Mouse (Mus musculus) midbrain, embryonic 15.5 days (tissue): ENCODE results near the gene Cdh4. TPM values are rescaled to one million over a fixed set of nuclear protein-coding genes. Genes with fewer than 3 reads are reported as not detected.

Experiments used
- ATAC-seq: fragments of 200-750 bp; cut with Nextera tagmentation; replicated peaks from 2 replicates; pipeline ENCODE4 v1.8.0; 2017; ENCODE audit warnings: moderate TSS enrichment
- H3K27ac ChIP-seq: fragments of 300-500 bp; sonication (generic); 2 replicates; pipeline ENCODE4 v1.5.1; 2015; ENCODE audit warnings: mild to moderate bottlenecking, inconsistent platforms
- H3K27me3 ChIP-seq: fragments of 300-500 bp; sonication (generic); replicated peaks from 2 replicates; pipeline ENCODE4 v1.6.1; 2015; ENCODE audit warnings: inconsistent platforms
- H3K36me3 ChIP-seq: fragments of 300-500 bp; sonication (generic); replicated peaks from 2 replicates; pipeline ENCODE4 v1.6.1; 2015; ENCODE audit warnings: inconsistent platforms
- H3K4me1 ChIP-seq: fragments of 300-500 bp; sonication (generic); 2 replicates; pipeline ENCODE4 v1.6.1; 2015; ENCODE audit warnings: inconsistent platforms
- H3K4me2 ChIP-seq: fragments of 300-500 bp; sonication (generic); 2 replicates; pipeline ENCODE4 v1.6.1; 2015; ENCODE audit warnings: inconsistent platforms, mild to moderate bottlenecking, moderate library complexity
- H3K4me3 ChIP-seq: fragments of 300-500 bp; sonication (generic); 2 replicates; pipeline ENCODE4 v1.5.1; 2015; ENCODE audit warnings: mild to moderate bottlenecking, inconsistent platforms
- H3K9ac ChIP-seq: fragments of 300-500 bp; sonication (generic); 2 replicates; pipeline ENCODE4 v1.6.1; 2015; ENCODE audit warnings: mild to moderate bottlenecking, inconsistent platforms
- H3K9me3 ChIP-seq: fragments of 300-500 bp; sonication (generic); 2 replicates; pipeline ENCODE4 v1.6.1; 2016; ENCODE audit warnings: inconsistent platforms
- WGBS: fragments of 180-500 bp; shearing (Covaris S2); methylation state at CpG from one replicate; pipeline ENCODE4 v1.1.7; 2015; ENCODE audit warnings: mixed read lengths; 5-methylcytosine and 5-hydroxymethylcytosine counted together
- polyA plus RNA-seq: library from polyadenylated mRNA; unstranded; fragments of >200 nt; fragmentation: Nextera tagmentation; extraction: Ambion mirVana; gene quantifications from 2 replicates; pipeline ENCODE4 v1.2.1, GENCODE M21; 2015

The Cdh4 gene
- polyA plus RNA-seq, 1 experiment from 2014 or later, result 63.9 TPM

- H3K9ac ChIP-seq, result no peak overlapping the region
- no peaks in the 10 kb centered on the region for H3K36me3 ChIP-seq
- H3K9me3 ChIP-seq, result no peaks in the 10 kb centered on the region
- H3K27me3 ChIP-seq, result no peaks in the 10 kb centered on the region
- ATAC-seq, result no peak
- H3K4me1 ChIP-seq, result peaks cover under 1% of the 10 kb centered on the region
- no peak overlapping the region for H3K4me2 ChIP-seq
- no peak overlapping the region for H3K27ac ChIP-seq
- H3K4me3 ChIP-seq, result no peak overlapping the region
- 28% methylated on average over 6 of the region's 6 CpGs for WGBS
Measured at GRCm38 (mm10) chr2:179829972-179830371, 387.7 kb downstream of the Cdh4 start.

- no peak for ATAC-seq
- Histone ChIP-seq H3K4me1 (peaks cover 14% of the 10 kb centered on the region), H3K27me3 (no peaks in the 10 kb centered on the region), H3K4me3 (no peak overlapping the region), H3K36me3 (no peaks in the 10 kb centered on the region), H3K9ac (no peak overlapping the region), H3K9me3 (no peaks in the 10 kb centered on the region), H3K27ac (no peak overlapping the region), H3K4me2 (no peak overlapping the region)
- 68% methylated on average over 9 of the region's 9 CpGs for WGBS
Measured at GRCm38 (mm10) chr2:179834892-179835291, 392.7 kb downstream of the Cdh4 start.

- Histone ChIP-seq H3K36me3 (no peaks in the 10 kb centered on the region), H3K27ac (no peak overlapping the region), H3K27me3 (no peaks in the 10 kb centered on the region), H3K4me2 (no peak overlapping the region), H3K4me1 (peaks cover 14% of the 10 kb centered on the region), H3K9ac (no peak overlapping the region), H3K9me3 (no peaks in the 10 kb centered on the region), H3K4me3 (no peak overlapping the region)
- ATAC-seq, result no peak
- 37% methylated on average over 7 of the region's 7 CpGs for WGBS
Measured at GRCm38 (mm10) chr2:179835570-179835969, 393.3 kb downstream of the Cdh4 start.

DNA sequence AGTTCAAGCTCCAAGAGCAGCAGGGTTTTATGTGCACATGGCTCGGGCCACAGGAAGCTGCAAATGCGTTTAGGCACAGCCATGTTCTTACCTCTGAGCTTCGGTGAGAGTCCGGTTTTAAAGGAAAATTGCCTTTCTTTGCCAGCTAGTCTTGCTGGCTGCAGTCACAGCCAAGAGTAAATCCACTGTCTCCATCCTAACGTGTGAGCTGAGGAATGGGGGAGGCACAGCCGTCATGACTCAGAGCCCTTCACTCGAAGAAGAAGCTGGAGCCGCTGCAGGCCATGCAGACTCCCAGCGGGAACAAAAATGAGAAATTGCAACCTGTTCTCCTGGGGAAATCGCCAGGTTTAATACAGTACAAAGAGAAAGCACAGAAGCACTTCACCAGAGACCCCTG is 395.0 kb downstream of the Cdh4 start:
- WGBS, result 62% methylated on average over 10 of the region's 10 CpGs
- ATAC-seq, result no peak

DNA sequence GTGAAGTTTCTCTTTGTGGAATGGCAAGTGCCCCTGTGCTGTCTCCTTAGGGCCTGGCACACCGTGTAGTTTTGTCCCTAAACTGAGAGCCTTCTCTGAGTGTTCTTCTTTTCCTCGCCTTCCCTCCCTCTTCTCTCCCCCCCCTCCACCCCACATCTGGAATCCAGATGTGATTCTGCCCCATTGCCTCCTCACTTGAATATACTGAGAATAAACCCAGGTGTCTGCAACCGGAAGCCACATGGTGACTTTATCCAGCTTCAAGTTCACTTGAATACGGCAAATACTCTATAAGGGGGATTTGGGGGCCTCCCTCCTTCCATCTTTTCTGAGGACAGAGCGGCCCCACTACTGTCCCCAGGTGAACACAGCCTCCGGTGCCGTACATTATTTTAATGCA is 395.8 kb downstream of the Cdh4 start:
- no peak overlapping the region for H3K4me3 ChIP-seq
- peaks cover 22% of the 10 kb centered on the region for H3K4me1 ChIP-seq
- H3K27me3 ChIP-seq, result no peaks in the 10 kb centered on the region
- H3K9ac ChIP-seq, result no peak overlapping the region
- ATAC-seq, result no peak
- no peaks in the 10 kb centered on the region for H3K36me3 ChIP-seq
- no peaks in the 10 kb centered on the region for H3K9me3 ChIP-seq
- no peak overlapping the region for H3K4me2 ChIP-seq
- H3K27ac ChIP-seq, result no peak overlapping the region
- WGBS, result 80% methylated on average over 7 of the region's 7 CpGs

More for the DNA sequence above, 395.0 kb downstream of the Cdh4 start:
- Histone ChIP-seq H3K36me3 (no peaks in the 10 kb centered on the region), H3K4me3 (no peak overlapping the region), H3K4me1 (peaks cover 14% of the 10 kb centered on the region), H3K9me3 (no peaks in the 10 kb centered on the region), H3K4me2 (no peak overlapping the region), H3K27ac (peak overlapping the region; percentile 3; the same call in 1 of the 2 replicates), H3K27me3 (no peaks in the 10 kb centered on the region), H3K9ac (no peak overlapping the region)

DNA sequence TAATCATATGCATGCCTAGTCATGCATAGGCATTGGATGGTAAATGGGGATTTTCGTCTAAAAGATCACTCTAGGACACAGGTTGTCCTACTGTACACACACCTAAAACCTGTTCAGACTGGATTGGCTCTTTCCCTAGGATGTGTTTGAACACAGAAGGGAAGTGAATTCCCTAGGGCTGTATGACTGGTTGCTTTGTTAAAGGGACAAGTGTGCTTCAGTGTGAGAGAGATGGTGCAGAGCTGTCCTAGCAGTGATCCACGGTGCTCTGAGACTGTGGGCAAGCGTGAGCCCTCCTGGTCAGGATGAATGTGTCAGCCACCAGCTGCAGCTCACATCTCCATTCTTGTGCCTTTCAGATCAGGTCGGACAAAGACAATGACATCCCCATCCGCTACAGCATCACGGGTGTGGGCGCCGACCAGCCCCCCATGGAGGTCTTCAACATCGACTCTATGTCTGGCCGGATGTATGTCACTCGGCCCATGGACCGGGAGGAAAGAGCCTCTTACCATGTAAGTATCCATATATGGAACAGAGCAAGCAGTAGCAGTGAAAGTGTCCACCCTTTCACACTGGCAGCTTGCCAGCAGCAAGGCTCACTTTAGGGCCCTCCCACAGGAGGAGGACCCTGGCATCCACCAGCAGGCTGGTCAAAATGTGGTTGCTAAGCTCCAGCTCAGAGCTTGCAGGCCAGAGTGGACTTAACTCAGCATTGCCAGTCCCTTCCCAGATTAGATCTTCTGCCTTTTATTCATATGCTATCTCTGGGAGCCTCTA is 400.6 kb downstream of the Cdh4 start:
- Histone ChIP-seq H3K27ac (no peak overlapping the region), H3K4me3 (no peak overlapping the region), H3K4me1 (peaks cover 31% of the 10 kb centered on the region), H3K27me3 (no peaks in the 10 kb centered on the region), H3K36me3 (no peaks in the 10 kb centered on the region), H3K9ac (no peak overlapping the region), H3K4me2 (no peak overlapping the region), H3K9me3 (no peaks in the 10 kb centered on the region)
- peak; percentile 43; the same call in 1 of the 2 replicates for ATAC-seq
- 59% methylated on average over 12 of the region's 12 CpGs for WGBS

DNA sequence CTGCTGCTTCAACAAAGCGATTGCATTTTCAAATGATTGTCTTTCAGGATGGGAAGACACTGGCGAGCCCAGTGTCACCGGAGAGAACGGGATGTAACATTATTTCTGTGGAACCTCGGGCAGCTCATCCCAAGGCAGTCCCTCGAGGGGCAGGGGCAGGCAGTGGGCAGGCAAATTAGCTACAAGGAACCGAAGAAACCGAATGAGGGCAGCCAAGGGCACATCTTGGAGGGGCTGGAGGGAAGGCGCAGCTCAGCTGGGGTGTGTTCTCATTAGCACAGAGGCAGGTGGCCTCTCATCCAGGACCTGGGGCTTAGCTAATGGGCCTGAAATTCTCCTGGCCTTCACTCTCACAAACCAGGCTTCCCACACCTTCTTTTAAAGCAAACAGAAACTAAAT is 407.5 kb downstream of the Cdh4 start:
- peaks cover 52% of the 10 kb centered on the region for H3K4me1 ChIP-seq
- peak overlapping the region; percentile 31; the same call in 1 of the 2 replicates for H3K27ac ChIP-seq
- WGBS, result 28% methylated on average over 9 of the region's 9 CpGs
- H3K4me3 ChIP-seq, result no peak overlapping the region
- H3K27me3 ChIP-seq, result no peaks in the 10 kb centered on the region
- no peak for ATAC-seq
- H3K9ac ChIP-seq, result 0 out of 2 replicates have a peak overlapping the region, but pooled peaks have one; percentile 3
- H3K9me3 ChIP-seq, result no peaks in the 10 kb centered on the region
- H3K36me3 ChIP-seq, result no peaks in the 10 kb centered on the region
- no peak overlapping the region for H3K4me2 ChIP-seq

GRCm38 (mm10) chr2:179852169-179852568 is 409.9 kb downstream of the Cdh4 start:
- no peak overlapping the region for H3K9ac ChIP-seq
- no peak overlapping the region for H3K4me3 ChIP-seq
- 0 out of 2 replicates have a peak overlapping the region, but pooled peaks have one; percentile 46 for H3K27ac ChIP-seq
- H3K36me3 ChIP-seq, result no peaks in the 10 kb centered on the region
- no peak for ATAC-seq
- peaks cover 59% of the 10 kb centered on the region for H3K4me1 ChIP-seq
- 77% methylated on average over 10 of the region's 10 CpGs for WGBS
- H3K9me3 ChIP-seq, result no peaks in the 10 kb centered on the region
- H3K4me2 ChIP-seq, result no peak overlapping the region
- no peaks in the 10 kb centered on the region for H3K27me3 ChIP-seq

DNA sequence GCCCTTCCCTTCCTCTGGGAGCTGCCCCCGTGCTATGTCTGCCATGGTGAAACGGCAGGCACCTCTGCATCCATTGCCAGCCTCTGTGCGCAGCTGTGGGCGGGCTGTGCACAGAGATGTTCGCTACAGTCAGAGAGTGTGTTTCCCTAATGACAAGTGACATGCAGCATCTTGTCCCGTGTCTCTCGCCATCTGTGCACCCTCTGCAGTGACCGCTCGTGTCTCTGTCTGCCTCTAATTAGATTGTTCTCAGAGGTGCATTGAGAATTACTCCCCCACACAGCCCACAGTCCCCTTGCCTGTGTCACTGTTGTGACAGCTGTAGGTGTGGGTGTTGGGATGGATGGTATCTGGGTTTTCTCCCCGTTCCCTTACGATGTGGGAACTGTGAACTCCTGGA is 410.6 kb downstream of the Cdh4 start:
- Histone ChIP-seq H3K9me3 (no peaks in the 10 kb centered on the region), H3K9ac (no peak overlapping the region), H3K36me3 (no peaks in the 10 kb centered on the region), H3K4me2 (no peak overlapping the region), H3K4me3 (no peak overlapping the region), H3K27me3 (no peaks in the 10 kb centered on the region), H3K4me1 (peaks cover 66% of the 10 kb centered on the region), H3K27ac (0 out of 2 replicates have a peak overlapping the region, but pooled peaks have one; percentile 46)
- peak; percentile 12 for ATAC-seq
- 35% methylated on average over 11 of the region's 11 CpGs for WGBS

GRCm38 (mm10) chr2:179853892-179854291 is 411.7 kb downstream of the Cdh4 start:
- peak overlapping the region; percentile 46 for H3K27ac ChIP-seq
- no peak overlapping the region for H3K4me3 ChIP-seq
- no peak overlapping the region for H3K9ac ChIP-seq
- no peaks in the 10 kb centered on the region for H3K36me3 ChIP-seq
- no peaks in the 10 kb centered on the region for H3K9me3 ChIP-seq
- peak; percentile 57 for ATAC-seq
- H3K4me2 ChIP-seq, result no peak overlapping the region
- H3K27me3 ChIP-seq, result no peaks in the 10 kb centered on the region
- 27% methylated on average over 10 of the region's 10 CpGs for WGBS
- peaks cover 67% of the 10 kb centered on the region for H3K4me1 ChIP-seq

GRCm38 (mm10) chr2:179857086-179857485 is 414.9 kb downstream of the Cdh4 start:
- 0 out of 2 replicates have a peak, but pooled peaks have one; percentile 28 for ATAC-seq
- peaks cover 47% of the 10 kb centered on the region for H3K4me1 ChIP-seq
- no peak overlapping the region for H3K4me2 ChIP-seq
- peak overlapping the region; percentile 13; the same call in 1 of the 2 replicates for H3K9ac ChIP-seq
- no peaks in the 10 kb centered on the region for H3K27me3 ChIP-seq
- H3K9me3 ChIP-seq, result no peaks in the 10 kb centered on the region
- WGBS, result 53% methylated on average over 4 of the region's 4 CpGs
- H3K4me3 ChIP-seq, result no peak overlapping the region
- 0 out of 2 replicates have a peak overlapping the region, but pooled peaks have one; percentile 27 for H3K27ac ChIP-seq
- H3K36me3 ChIP-seq, result no peaks in the 10 kb centered on the region

DNA sequence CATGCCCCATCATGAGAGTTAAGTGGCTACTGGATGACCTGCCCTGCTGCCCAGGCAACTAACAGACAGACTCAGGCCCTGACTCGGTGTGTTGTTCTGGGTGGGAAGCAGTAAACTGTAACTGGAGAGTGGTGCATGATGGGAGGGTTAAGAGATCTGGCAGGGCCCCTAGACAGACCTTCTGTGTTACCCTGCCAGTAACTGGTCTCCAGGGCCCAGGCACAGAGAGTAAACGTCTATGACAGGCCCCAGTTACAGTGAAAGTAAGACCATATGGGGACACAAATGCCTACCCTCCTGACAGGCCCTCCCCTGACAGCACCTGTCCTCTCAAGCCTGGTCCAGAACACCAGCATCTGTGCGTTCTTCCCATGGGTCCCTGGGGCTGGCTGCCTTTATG is 420.4 kb downstream of the Cdh4 start:
- no peak overlapping the region for H3K9ac ChIP-seq
- H3K4me3 ChIP-seq, result no peak overlapping the region
- no peak for ATAC-seq
- H3K4me1 ChIP-seq, result peaks cover 3% of the 10 kb centered on the region; the same call in 1 of the 2 replicates
- no peaks in the 10 kb centered on the region for H3K9me3 ChIP-seq
- no peaks in the 10 kb centered on the region for H3K27me3 ChIP-seq
- no peak overlapping the region for H3K4me2 ChIP-seq
- H3K27ac ChIP-seq, result no peak overlapping the region
- H3K36me3 ChIP-seq, result no peaks in the 10 kb centered on the region
- 77% methylated on average over 3 of the region's 3 CpGs for WGBS

- H3K36me3 ChIP-seq, result no peaks in the 10 kb centered on the region
- no peak for ATAC-seq
- no peak overlapping the region for H3K9ac ChIP-seq
- H3K4me2 ChIP-seq, result no peak overlapping the region
- no peaks in the 10 kb centered on the region for H3K27me3 ChIP-seq
- no peak overlapping the region for H3K27ac ChIP-seq
- no peaks in the 10 kb centered on the region for H3K4me1 ChIP-seq
- WGBS, result 77% methylated on average over 3 of the region's 3 CpGs
- H3K9me3 ChIP-seq, result no peaks in the 10 kb centered on the region
- no peak overlapping the region for H3K4me3 ChIP-seq
Measured at GRCm38 (mm10) chr2:179863266-179863665, 421.0 kb downstream of the Cdh4 start.
